Mouse (Mus musculus): ENCODE data around the gene Kcnc2. TPM values are rescaled to one million over a fixed set of nuclear protein-coding genes. Genes with fewer than 3 reads are reported as not detected.

The Kcnc2 gene
- polyA plus RNA-seq, 1 experiment, result not detected

DNA sequence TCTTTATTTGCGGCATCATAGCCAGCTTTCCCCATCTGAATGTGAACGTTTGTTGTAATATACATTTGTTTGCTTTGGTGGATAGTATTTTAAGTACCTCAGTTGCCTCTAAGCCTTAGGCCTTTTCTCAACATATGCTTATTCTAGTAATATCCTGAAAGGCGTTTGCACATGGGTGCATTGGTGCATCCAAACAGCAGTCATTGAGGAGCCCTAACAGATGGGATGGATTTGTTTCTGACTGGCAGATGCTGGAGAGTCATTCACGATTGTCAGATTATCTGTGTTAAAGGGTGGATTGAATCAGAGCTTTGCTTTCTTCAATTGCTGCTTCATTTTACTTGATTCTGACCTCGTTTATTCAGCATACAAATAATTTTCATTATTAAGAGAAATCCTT is 89.8 kb downstream of the Kcnc2 start:
- Histone ChIP-seq H3K4me3 (replicated peaks; ENCODE audit: control insufficient read depth, low read depth, low read length) (no peak overlapping the region), H3K27ac (ENCODE audit: control insufficient read depth, insufficient read depth, low read depth, low read length, poor library complexity) (no peak overlapping the region), H3K4me1 (ENCODE audit: control insufficient read depth, insufficient read depth, low read length) (no peaks in the 10 kb centered on the region)
- TF ChIP-seq POLR2A (IDR thresholded peaks at IDR 0.05; ENCODE audit: borderline replicate concordance, control insufficient read depth, low read depth, low read length) (no peak), CTCF (IDR thresholded peaks at IDR 0.05; ENCODE audit: control insufficient read depth, insufficient read depth, low read length) (no peak)
- 75% methylated on average over 5 of the region's 5 CpGs for WGBS

DNA sequence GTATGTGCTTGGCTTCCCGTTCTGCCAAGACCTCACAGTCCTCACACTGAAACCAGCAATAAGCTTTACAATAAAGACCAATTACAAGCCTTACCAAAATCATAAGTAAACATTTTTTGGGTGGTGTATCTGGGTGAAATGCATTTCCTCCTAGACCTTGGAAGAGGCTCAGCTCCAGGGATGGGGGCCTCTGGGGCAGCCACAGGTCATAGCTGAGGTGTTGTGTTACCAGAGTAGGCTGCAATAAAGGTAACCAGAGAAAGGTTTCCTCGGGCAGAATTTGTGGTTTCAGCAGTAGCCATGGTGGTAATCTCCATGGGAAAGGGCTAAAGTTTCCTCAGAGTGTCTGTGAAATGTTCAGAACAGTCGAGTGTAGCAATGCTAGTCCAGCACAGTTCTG is 97.4 kb downstream of the Kcnc2 start:
- whole genome bisulfite sequencing, result 56% methylated on average over 3 of the region's 3 CpGs
- no peaks in the 10 kb centered on the region for H3K4me1 ChIP-seq (ENCODE audit: control insufficient read depth, insufficient read depth, low read length)
- TF ChIP-seq POLR2A (IDR thresholded peaks at IDR 0.05; ENCODE audit: borderline replicate concordance, control insufficient read depth, low read depth, low read length) (no peak), CTCF (IDR thresholded peaks at IDR 0.05; ENCODE audit: control insufficient read depth, insufficient read depth, low read length) (no peak)
- no peak overlapping the region for H3K27ac ChIP-seq (ENCODE audit: control insufficient read depth, insufficient read depth, low read depth, low read length, poor library complexity)
- H3K4me3 ChIP-seq (replicated peaks; ENCODE audit: control insufficient read depth, low read depth, low read length), result no peak overlapping the region

DNA sequence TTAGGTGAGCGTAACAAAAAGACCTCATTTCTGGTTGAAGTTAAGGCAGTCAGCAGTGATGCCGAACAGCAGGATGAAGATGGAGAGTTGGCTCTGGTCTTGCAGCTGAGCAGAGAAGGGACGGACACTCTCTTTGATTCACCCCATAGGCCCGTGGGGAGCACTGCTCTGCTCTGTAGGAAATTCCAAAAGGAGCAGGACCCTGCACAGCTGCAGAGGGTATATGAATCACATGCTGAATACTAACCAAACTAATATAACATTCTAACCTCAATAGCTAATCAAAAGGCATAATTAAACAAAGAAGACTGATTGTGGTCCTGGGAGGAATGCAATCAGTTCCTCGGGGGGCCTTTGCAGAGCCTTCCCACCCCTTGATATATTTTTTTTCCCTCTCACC is 106.2 kb downstream of the Kcnc2 start:
- no peak for TF ChIP-seq CTCF (IDR thresholded peaks at IDR 0.05; ENCODE audit: control insufficient read depth, insufficient read depth, low read length)
- TF ChIP-seq POLR2A (IDR thresholded peaks at IDR 0.05; ENCODE audit: borderline replicate concordance, control insufficient read depth, low read depth, low read length), result no peak
- 74% methylated on average over 5 of the region's 5 CpGs for WGBS
- Histone ChIP-seq H3K27ac (ENCODE audit: control insufficient read depth, insufficient read depth, low read depth, low read length, poor library complexity) (no peak overlapping the region), H3K4me1 (ENCODE audit: control insufficient read depth, insufficient read depth, low read length) (no peaks in the 10 kb centered on the region), H3K4me3 (replicated peaks; ENCODE audit: control insufficient read depth, low read depth, low read length) (no peak overlapping the region)

DNA sequence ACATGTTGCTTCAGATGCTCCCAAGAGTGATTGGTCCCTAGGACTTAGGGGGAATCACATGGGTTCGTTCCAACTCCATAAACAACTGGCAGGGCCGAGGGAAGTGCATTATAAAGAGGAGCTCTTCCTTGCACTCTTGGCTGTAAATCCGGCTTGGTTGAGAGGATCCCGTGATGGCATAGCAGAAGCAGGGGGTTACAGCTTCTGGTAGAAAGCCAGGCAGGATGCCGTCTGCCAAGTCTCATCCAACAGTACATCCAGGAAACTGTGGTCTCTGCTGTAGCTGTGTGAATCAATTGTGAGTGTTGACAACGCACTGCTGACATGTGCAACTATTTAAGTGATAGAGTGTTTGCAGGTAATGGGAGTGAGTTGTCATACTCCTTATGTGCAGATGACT is 107.5 kb downstream of the Kcnc2 start:
- Histone ChIP-seq H3K4me1 (ENCODE audit: control insufficient read depth, insufficient read depth, low read length) (no peaks in the 10 kb centered on the region), H3K27ac (ENCODE audit: control insufficient read depth, insufficient read depth, low read depth, low read length, poor library complexity) (no peak overlapping the region), H3K4me3 (replicated peaks; ENCODE audit: control insufficient read depth, low read depth, low read length) (no peak overlapping the region)
- TF ChIP-seq CTCF (IDR thresholded peaks at IDR 0.05; ENCODE audit: control insufficient read depth, insufficient read depth, low read length), result no peak
- TF ChIP-seq POLR2A (IDR thresholded peaks at IDR 0.05; ENCODE audit: borderline replicate concordance, control insufficient read depth, low read depth, low read length), result no peak
- 61% methylated on average over 6 of the region's 6 CpGs for WGBS

DNA sequence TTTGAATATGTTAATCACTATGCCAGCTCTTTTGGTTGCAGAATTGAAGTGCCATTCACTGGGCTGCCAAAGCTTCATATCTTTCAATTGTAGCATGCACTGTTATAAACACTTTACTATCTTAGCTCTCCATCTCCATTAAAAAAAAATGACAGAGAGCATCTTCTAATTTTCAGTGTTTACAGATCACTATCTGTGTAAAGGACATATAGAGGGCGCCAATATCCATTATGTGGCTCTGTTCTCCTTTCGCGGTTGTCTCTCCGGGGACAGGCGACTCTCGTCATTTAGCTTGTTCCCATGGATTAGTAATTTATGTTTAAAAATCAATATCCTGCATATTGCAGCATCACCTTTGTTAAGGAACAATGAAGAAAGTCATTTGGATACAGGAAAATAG is 109.7 kb downstream of the Kcnc2 start:
- no peak overlapping the region for H3K27ac ChIP-seq (ENCODE audit: control insufficient read depth, insufficient read depth, low read depth, low read length, poor library complexity)
- no peak overlapping the region for H3K4me3 ChIP-seq (replicated peaks; ENCODE audit: control insufficient read depth, low read depth, low read length)
- TF ChIP-seq CTCF (IDR thresholded peaks at IDR 0.05; ENCODE audit: control insufficient read depth, insufficient read depth, low read length), result no peak
- TF ChIP-seq POLR2A (IDR thresholded peaks at IDR 0.05; ENCODE audit: borderline replicate concordance, control insufficient read depth, low read depth, low read length), result no peak
- 87% methylated on average over 6 of the region's 6 CpGs for WGBS
- H3K4me1 ChIP-seq (ENCODE audit: control insufficient read depth, insufficient read depth, low read length), result no peaks in the 10 kb centered on the region

DNA sequence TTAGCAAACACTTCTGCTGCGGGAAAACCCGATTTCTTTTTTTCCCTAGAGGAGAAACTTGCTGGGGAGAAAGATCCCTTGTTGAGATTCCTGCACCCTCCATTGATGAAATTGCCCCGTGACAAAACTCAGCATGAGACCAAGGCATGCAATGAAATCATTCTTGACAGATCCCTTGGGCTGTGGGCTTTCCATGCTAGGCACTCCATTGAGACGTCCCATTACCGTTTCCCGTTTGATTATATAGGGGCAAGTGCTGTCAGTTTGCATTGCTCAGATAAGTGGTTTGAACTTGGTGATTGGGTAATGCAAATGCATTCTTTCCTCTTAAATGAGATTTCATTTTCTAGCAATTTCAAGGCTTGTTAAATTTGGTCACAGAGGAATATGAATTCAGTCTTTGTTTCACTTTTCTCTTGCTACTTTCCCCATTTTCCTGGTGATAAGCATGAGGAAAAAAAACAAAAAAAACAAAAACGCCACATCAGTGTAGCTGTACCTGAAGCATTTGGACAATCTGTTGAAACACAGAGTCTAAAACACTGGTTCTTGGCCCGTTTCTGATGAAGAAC is 123.6 kb downstream of the Kcnc2 start:
- H3K4me1 ChIP-seq (ENCODE audit: control insufficient read depth, insufficient read depth, low read length), result no peaks in the 10 kb centered on the region
- 72% methylated on average over 8 of the region's 8 CpGs for WGBS
- H3K4me3 ChIP-seq (replicated peaks; ENCODE audit: control insufficient read depth, low read depth, low read length), result no peak overlapping the region
- H3K27ac ChIP-seq (ENCODE audit: control insufficient read depth, insufficient read depth, low read depth, low read length, poor library complexity), result no peak overlapping the region
- no peak for TF ChIP-seq CTCF (IDR thresholded peaks at IDR 0.05; ENCODE audit: control insufficient read depth, insufficient read depth, low read length)
- TF ChIP-seq POLR2A (IDR thresholded peaks at IDR 0.05; ENCODE audit: borderline replicate concordance, control insufficient read depth, low read depth, low read length), result no peak

DNA sequence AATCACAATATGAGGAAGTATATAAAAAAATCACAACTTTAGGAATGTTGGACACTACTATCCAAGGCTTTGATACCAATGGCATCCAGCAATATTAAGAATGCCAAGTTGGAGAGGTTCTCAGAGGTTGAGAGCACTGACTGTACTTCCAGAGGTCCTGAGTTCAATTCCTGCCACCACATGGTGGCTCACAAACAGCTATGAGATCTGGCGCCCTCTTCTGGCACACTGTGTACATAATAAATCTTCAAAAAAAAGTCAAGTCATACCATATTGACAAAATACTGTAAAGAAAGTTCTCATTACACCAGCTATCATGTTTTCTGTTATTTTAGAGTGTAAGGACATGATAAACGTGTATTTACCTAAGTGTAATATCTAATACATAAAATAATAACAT is 126.3 kb downstream of the Kcnc2 start:
- H3K27ac ChIP-seq (ENCODE audit: control insufficient read depth, insufficient read depth, low read depth, low read length, poor library complexity), result no peak overlapping the region
- no peak for TF ChIP-seq CTCF (IDR thresholded peaks at IDR 0.05; ENCODE audit: control insufficient read depth, insufficient read depth, low read length)
- TF ChIP-seq POLR2A (IDR thresholded peaks at IDR 0.05; ENCODE audit: borderline replicate concordance, control insufficient read depth, low read depth, low read length), result no peak
- no peak overlapping the region for H3K4me3 ChIP-seq (replicated peaks; ENCODE audit: control insufficient read depth, low read depth, low read length)
- no peaks in the 10 kb centered on the region for H3K4me1 ChIP-seq (ENCODE audit: control insufficient read depth, insufficient read depth, low read length)
- WGBS, result 32% methylated on average over 2 of the region's 2 CpGs

DNA sequence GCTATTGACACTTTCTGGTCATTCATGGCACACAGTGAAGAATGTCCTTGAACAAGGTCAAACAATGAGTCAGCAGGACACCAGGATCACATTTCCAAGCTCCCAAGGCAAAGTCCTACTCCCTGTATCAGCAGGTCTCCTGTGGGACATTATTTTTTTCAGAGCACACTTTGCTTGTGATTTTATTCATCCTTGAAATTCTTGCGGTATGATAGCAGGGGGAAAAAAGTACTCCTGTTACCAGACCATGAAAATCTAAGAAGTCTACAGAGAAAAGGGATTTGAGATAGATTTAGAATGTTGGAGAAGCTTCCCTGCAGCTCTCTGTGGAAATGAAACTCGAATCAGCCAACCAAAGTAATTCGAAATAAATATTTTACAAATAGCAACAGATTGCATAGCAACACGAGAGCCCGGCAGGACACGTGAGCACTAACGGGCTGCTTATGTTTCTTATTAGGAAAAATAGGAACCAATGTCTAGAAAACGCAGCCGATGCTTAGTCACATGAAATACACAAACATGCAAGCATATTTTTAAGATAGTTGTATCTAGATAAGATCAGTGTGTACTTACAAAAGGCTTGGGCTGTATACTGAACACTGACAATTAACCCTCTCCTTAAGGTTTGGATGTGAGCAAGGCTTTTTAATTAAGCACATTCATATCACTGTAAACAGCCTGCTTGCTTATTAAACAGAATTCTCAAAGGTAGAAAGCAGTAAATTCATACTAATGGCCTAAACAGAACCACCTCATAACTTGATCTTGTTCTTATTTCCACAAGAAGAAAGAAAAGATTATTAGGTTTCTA is 129.9 kb downstream of the Kcnc2 start:
- Histone ChIP-seq H3K27ac (ENCODE audit: control insufficient read depth, insufficient read depth, low read depth, low read length, poor library complexity) (no peak overlapping the region), H3K4me1 (ENCODE audit: control insufficient read depth, insufficient read depth, low read length) (no peaks in the 10 kb centered on the region), H3K4me3 (replicated peaks; ENCODE audit: control insufficient read depth, low read depth, low read length) (no peak overlapping the region)
- WGBS, result 83% methylated on average over 9 of the region's 9 CpGs
- TF ChIP-seq CTCF (IDR thresholded peaks at IDR 0.05; ENCODE audit: control insufficient read depth, insufficient read depth, low read length), result no peak
- no peak for TF ChIP-seq POLR2A (IDR thresholded peaks at IDR 0.05; ENCODE audit: borderline replicate concordance, control insufficient read depth, low read depth, low read length)

Data from bone marrow, adult 2 months (tissue).